Mouse (Mus musculus): Measurements from ENCODE around the gene Olfr1341. TPM values are rescaled to one million over a fixed set of nuclear protein-coding genes. Genes with fewer than 3 reads are reported as not detected.
A peak's percentile ranks its signal among the peaks of the same experiment; 100 is the strongest.

Gene Olfr1341
- polyA plus RNA-seq (2016; fragmentation: Nextera tagmentation; extraction: Ambion mirVana) = not detected in 2 replicates

DNA sequence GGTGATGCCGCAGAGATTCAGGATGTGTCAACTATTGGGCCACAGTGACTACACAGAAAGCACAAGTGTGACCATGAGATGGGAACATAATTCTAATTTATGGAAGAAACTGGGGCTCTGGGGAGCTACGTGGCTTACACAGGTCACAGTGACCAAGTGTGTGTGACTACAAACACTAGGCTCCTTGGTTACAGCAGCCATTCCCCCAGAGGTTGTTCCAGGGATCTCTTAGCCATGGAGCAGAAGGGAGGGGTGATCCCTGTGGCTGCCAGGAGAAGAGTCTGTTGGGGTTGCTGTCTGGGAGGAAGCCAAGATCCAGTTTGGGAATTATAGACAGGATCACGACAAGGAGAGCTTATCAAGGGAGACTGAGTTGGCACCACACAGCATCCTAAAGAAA is at the start of gene Olfr1341:
TSS of gene Olfr1341 (plus strand) at position 301 of the 400 bp plus-strand sequence.
- H3K9me3 ChIP-seq (replicated peaks) = no peaks in the 10 kb centered on the region
- WGBS = 86% methylated on average over 3 of the region's 3 CpGs

DNA sequence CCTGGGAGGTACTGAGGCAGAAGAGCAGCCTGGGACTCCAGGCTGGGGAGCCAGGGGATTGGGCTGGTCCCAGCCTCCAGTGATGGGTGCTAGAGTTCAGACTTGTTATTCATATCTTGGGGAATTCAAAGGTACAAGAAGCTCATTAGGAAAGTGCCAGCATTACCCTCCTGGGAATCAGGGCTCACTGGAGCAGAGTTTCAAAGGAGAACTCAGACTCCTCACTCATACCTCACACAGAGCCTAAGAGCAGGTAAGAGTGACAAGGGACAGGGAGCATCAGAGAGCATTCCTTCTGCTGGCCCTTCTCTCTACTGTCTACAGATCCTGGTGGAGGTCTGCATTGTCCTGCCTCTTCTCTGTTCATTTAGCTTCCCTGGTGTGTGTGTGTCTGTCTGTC is 44.7 kb upstream of the Olfr1341 start, which contains the start of gene Olfr62:
TSS of gene Olfr62 (plus strand) at position 301 of the 400 bp plus-strand sequence.
- Histone ChIP-seq H3K27me3 (no peaks in the 10 kb centered on the region), H3K4me3 (no peak within 1 kb of the TSS), H3K9me3 (replicated peaks) (no peaks in the 10 kb centered on the region), H3K4me1 (no peaks in the 10 kb centered on the region), H3K4me2 (replicated peaks) (no peak within 1 kb of the TSS), H3K9ac (no peak within 1 kb of the TSS), H3K36me3 (no peaks in the 10 kb centered on the region), H3K27ac (no peak within 1 kb of the TSS)
- no peak for ATAC-seq (ENCODE audit: low FRiP score)

More for the DNA sequence above, at the start of gene Olfr1341:
- Histone ChIP-seq H3K4me2 (replicated peaks) (no peak within 1 kb of the TSS), H3K9ac (no peak within 1 kb of the TSS), H3K27me3 (no peaks in the 10 kb centered on the region), H3K4me1 (no peaks in the 10 kb centered on the region), H3K27ac (no peak within 1 kb of the TSS), H3K36me3 (no peaks in the 10 kb centered on the region), H3K4me3 (no peak within 1 kb of the TSS)
- ATAC-seq (ENCODE audit: low FRiP score) = no peak

DNA sequence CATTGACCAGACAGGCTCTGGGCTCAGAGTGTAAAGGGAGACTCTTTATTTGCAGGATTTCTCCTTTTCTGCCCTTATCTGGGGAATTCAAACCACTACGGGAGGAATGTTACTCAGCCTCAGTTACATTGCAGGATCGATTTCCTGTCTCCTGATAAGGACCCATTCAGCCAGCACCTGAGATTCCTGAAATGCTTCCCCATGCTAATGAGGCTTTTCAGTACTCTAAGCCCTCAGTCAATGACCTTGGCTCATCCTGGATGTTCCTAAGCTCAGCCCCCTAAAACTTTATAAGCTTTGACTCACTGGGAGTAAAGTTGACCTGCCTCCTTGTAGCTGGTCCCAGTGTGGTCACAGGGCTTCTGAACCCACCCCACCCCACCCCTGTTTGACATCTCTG is 16.2 kb upstream of the Olfr1341 start:
- ATAC-seq (ENCODE audit: low FRiP score) = no peak
- H3K9me3 ChIP-seq (replicated peaks) = no peaks in the 10 kb centered on the region
- WGBS = 78% methylated on average over 2 of the region's 2 CpGs
- no peak overlapping the region for H3K27ac ChIP-seq
- H3K27me3 ChIP-seq = no peaks in the 10 kb centered on the region
- no peak overlapping the region for H3K4me3 ChIP-seq
- H3K4me1 ChIP-seq = no peaks in the 10 kb centered on the region
- H3K4me2 ChIP-seq (replicated peaks) = no peak overlapping the region
- H3K36me3 ChIP-seq = no peaks in the 10 kb centered on the region
- H3K9ac ChIP-seq = no peak overlapping the region

DNA sequence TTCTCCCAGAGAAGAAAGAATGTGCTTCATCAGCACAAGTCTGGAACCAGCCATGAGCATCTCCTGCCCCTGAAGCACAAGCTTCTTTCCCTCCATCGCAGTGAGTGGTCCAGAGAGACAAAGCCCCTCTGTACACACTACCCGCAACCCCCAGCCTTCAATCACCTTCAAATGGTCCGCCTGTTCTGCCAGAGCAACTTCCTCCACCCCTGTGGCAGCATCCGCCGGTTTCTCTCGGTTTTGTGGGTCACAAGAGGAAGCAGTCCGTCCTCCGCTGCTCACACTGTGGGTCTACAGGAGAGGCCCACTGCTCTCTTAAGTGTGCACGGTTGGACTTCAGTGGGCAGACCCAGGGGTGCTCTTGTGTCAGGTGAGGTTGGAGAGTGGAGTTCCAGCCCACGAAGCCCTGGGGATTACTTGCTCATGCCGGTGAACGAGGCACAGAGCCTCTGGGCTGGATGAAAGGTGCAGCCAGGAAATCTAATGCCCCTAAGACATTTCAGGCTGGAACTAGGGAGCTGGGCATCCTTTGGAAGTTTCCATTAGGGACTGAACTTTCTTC is 10.8 kb upstream of the Olfr1341 start, which contains the start of gene Olfr1342:
TSS of gene Olfr1342 (minus strand) at position 345 of the 562 bp plus-strand sequence.
- WGBS = 52% methylated on average over 12 of the region's 12 CpGs
- Histone ChIP-seq H3K27ac (0 out of 2 replicates have a peak within 1 kb of the TSS, but pooled peaks have one; percentile 7), H3K27me3 (peaks cover 3% of the 10 kb centered on the region; the same call in 1 of the 2 replicates), H3K9ac (no peak within 1 kb of the TSS), H3K36me3 (no peaks in the 10 kb centered on the region), H3K9me3 (replicated peaks) (no peaks in the 10 kb centered on the region), H3K4me2 (replicated peaks) (no peak within 1 kb of the TSS), H3K4me1 (peaks cover 11% of the 10 kb centered on the region), H3K4me3 (no peak within 1 kb of the TSS)
- ATAC-seq (ENCODE audit: low FRiP score) = no peak

DNA sequence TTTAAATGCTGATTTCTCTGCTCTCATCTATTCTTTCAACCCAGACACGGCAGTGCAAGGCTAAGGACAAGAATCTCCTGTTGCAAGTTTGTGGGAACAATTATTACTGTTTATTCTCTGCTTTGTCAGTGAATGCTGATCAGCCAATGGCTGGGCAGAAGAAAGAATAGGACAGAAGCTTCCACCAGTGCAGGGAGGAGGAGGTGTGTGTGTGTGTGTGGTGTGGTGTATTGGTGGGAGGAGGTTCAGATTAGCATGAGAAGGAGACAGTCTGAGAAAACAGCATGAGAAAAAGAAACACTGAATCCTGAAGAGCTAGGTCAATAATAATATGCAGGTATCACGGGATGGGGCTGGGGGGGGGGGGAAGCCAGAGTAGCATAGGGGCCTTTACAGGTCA is 9.5 kb upstream of the Olfr1341 start:
- no peak for ATAC-seq (ENCODE audit: low FRiP score)
- 29% methylated on average over 2 of the region's 2 CpGs for WGBS
- peaks cover 3% of the 10 kb centered on the region; the same call in 1 of the 2 replicates for H3K27me3 ChIP-seq
- H3K9ac ChIP-seq = no peak overlapping the region
- H3K4me2 ChIP-seq (replicated peaks) = no peak overlapping the region
- H3K4me3 ChIP-seq = no peak overlapping the region
- peaks cover 11% of the 10 kb centered on the region for H3K4me1 ChIP-seq
- no peaks in the 10 kb centered on the region for H3K9me3 ChIP-seq (replicated peaks)
- H3K36me3 ChIP-seq = no peaks in the 10 kb centered on the region
- H3K27ac ChIP-seq = no peak overlapping the region

DNA sequence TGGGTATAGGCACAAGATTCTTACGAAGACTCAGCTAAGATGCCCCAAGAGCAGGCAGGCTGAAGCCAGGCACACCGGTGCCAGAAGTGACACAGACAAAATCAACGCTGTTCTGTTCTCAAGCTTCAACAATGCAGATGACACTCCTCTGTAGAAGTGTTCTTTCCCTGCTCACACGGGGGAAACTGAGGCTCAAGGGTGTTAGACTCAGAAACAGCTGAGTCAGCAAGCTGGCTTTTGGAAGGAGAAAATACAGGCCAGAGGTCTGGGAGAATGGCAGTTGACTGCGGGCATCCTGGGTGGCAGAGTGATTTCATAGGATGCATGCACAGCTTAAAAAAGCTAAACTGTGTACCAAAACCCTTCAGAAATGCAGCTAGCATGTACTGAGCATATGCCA is 4.8 kb downstream of the Olfr1341 start:
- Histone ChIP-seq H3K4me3 (no peak overlapping the region), H3K4me1 (no peaks in the 10 kb centered on the region), H3K27ac (no peak overlapping the region), H3K9ac (no peak overlapping the region), H3K4me2 (replicated peaks) (no peak overlapping the region), H3K27me3 (no peaks in the 10 kb centered on the region), H3K36me3 (no peaks in the 10 kb centered on the region), H3K9me3 (replicated peaks) (no peaks in the 10 kb centered on the region)
- 83% methylated on average over 5 of the region's 5 CpGs for WGBS
- no peak for ATAC-seq (ENCODE audit: low FRiP score)

DNA sequence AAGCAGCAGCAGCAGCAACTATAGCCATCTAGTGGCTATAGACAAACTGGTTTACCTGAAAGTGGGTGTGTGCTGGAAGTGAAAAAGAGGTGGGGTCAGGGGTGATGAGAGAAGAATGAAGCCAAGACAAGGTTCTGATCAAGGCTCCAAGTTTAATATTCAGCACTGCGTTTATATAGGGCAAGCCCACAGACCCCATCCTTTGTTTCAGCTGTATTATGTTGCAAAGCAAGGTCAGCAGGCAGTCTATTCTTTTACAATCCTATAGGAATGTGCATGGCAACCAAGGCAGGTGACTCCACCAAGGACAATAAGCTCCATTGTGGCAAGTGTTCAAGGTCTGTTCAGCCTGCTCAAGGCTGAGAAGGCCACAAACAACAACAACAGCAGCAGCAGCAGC is 8.3 kb downstream of the Olfr1341 start:
- Histone ChIP-seq H3K9ac (no peak overlapping the region), H3K4me1 (no peaks in the 10 kb centered on the region), H3K9me3 (replicated peaks) (no peaks in the 10 kb centered on the region), H3K36me3 (no peaks in the 10 kb centered on the region), H3K27ac (no peak overlapping the region), H3K4me2 (replicated peaks) (no peak overlapping the region), H3K27me3 (no peaks in the 10 kb centered on the region), H3K4me3 (no peak overlapping the region)
- ATAC-seq (ENCODE audit: low FRiP score) = no peak
- WGBS = 18% methylated on average over 1 of the region's 1 CpGs

DNA sequence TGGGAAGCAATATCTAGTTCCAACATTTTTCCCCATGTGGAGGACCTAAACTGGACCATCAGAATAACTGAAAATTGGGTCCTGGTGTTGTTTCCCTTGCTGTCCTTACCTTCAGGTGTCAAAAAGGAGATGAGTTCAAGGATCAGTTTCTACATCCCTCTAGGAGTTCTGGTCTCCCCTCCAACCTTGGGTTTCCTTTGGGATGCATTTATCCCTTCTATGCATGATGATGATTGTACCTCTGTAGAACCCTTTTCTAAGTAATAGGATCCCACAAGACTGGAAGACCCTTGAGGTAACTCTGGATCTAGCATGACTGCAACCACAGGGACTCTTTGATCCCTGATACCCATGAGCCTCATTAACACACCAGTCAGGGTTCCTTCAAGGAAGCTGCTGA is 16.5 kb downstream of the Olfr1341 start, which contains the start of gene Olfr1340:
TSS of gene Olfr1340 (plus strand) at position 301 of the 400 bp plus-strand sequence.
- no peak within 1 kb of the TSS for H3K9ac ChIP-seq
- H3K4me2 ChIP-seq (replicated peaks) = no peak within 1 kb of the TSS
- H3K27me3 ChIP-seq = no peaks in the 10 kb centered on the region
- H3K27ac ChIP-seq = no peak within 1 kb of the TSS
- H3K4me3 ChIP-seq = no peak within 1 kb of the TSS
- no peaks in the 10 kb centered on the region for H3K9me3 ChIP-seq (replicated peaks)
- no peak for ATAC-seq (ENCODE audit: low FRiP score)
- no peaks in the 10 kb centered on the region for H3K4me1 ChIP-seq
- H3K36me3 ChIP-seq = no peaks in the 10 kb centered on the region

DNA sequence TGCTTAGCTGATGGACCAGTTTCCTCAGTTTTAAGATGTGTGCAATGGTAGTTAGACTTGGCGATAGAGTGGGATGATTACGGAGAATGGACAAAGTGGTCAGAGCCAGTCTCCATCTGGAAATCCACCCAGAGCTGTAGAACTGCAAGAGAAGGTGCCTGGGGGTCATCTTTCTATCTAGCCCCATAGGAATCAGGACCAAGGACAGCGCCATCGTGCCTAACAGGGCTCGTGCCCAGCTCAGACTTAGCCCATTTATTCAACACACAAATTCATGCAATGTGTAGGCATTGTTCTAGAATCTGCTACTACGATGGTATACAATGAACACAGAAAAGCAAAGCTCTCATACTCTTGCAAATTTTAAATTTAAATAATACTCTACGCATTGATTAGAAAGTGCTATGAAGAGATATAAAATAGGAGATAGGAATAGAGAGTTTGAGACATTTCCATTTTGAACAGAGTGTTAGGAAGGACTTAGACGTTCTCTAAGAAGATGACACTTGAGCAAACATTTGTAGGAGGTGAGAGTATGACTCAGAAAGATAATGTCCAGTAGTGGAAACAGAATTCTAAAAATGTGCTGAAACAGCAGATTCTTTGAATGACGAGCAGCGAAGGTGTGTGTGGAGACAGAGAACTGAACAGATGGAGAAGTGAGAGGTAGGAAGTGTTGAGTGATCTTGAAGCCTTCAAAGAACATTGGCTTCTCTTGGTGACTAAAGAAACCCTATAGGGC is 18.6 kb downstream of the Olfr1341 start:
- WGBS = 55% methylated on average over 10 of the region's 10 CpGs
- H3K27me3 ChIP-seq = no peaks in the 10 kb centered on the region
- ATAC-seq (ENCODE audit: low FRiP score) = no peak
- H3K4me3 ChIP-seq = no peak overlapping the region
- H3K9ac ChIP-seq = no peak overlapping the region
- no peak overlapping the region for H3K4me2 ChIP-seq (replicated peaks)
- no peaks in the 10 kb centered on the region for H3K9me3 ChIP-seq (replicated peaks)
- no peaks in the 10 kb centered on the region for H3K36me3 ChIP-seq
- H3K4me1 ChIP-seq = no peaks in the 10 kb centered on the region
- H3K27ac ChIP-seq = no peak overlapping the region

DNA sequence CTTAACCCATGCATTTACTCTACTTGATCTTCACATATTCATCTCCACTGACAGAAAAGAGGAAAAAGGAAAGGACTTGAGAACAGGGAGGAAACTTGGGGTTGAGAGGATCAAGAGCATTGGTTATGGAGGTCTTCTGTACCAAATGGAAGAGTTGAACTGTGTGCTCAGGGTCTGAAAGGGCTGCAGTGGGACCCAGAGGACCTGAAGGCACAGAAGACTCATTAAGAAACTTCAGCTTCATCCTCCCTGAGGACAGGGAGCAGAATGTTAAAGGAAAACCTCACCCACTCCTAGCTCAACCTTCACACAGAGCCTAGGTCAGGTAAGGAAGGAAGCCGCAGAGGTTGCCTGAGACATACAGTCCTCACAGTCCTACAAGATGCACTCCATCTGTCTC is 28.6 kb downstream of the Olfr1341 start, which contains the start of gene Olfr1339:
TSS of gene Olfr1339 (plus strand) at position 301 of the 400 bp plus-strand sequence.
- no peak for ATAC-seq (ENCODE audit: low FRiP score)
- Histone ChIP-seq H3K4me3 (no peak within 1 kb of the TSS), H3K4me1 (no peaks in the 10 kb centered on the region), H3K4me2 (replicated peaks) (no peak within 1 kb of the TSS), H3K27me3 (no peaks in the 10 kb centered on the region), H3K9me3 (replicated peaks) (no peaks in the 10 kb centered on the region), H3K27ac (no peak within 1 kb of the TSS), H3K36me3 (no peaks in the 10 kb centered on the region), H3K9ac (no peak within 1 kb of the TSS)
- 100% methylated on average over 1 of the region's 1 CpGs for WGBS

DNA sequence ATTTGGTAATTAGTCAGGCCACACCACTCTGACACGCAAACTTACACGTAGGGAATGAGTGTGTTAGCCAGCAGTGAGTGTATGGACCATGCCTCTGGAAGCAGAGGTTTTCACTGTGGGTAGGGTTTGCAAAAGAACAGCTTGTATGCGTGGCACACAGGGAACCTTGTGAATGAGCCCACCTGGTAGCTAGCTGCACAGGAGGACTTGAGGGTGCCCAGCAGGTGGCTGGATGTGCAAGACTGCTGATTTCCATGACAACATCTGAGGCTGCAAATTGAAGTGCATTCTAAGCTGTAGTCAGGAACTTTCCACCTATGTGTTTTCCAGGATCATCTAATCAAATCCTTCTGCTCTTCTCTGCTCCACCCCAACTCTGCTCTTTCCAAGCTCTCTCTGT is 36.3 kb downstream of the Olfr1341 start:
- H3K9ac ChIP-seq = no peak overlapping the region
- ATAC-seq (ENCODE audit: low FRiP score) = no peak
- no peak overlapping the region for H3K27ac ChIP-seq
- WGBS = 65% methylated on average over 3 of the region's 3 CpGs
- no peaks in the 10 kb centered on the region for H3K36me3 ChIP-seq
- H3K4me1 ChIP-seq = peaks cover 4% of the 10 kb centered on the region; the same call in 1 of the 2 replicates
- no peak overlapping the region for H3K4me3 ChIP-seq
- no peak overlapping the region for H3K4me2 ChIP-seq (replicated peaks)
- H3K27me3 ChIP-seq = peaks cover 27% of the 10 kb centered on the region
- H3K9me3 ChIP-seq (replicated peaks) = no peaks in the 10 kb centered on the region

DNA sequence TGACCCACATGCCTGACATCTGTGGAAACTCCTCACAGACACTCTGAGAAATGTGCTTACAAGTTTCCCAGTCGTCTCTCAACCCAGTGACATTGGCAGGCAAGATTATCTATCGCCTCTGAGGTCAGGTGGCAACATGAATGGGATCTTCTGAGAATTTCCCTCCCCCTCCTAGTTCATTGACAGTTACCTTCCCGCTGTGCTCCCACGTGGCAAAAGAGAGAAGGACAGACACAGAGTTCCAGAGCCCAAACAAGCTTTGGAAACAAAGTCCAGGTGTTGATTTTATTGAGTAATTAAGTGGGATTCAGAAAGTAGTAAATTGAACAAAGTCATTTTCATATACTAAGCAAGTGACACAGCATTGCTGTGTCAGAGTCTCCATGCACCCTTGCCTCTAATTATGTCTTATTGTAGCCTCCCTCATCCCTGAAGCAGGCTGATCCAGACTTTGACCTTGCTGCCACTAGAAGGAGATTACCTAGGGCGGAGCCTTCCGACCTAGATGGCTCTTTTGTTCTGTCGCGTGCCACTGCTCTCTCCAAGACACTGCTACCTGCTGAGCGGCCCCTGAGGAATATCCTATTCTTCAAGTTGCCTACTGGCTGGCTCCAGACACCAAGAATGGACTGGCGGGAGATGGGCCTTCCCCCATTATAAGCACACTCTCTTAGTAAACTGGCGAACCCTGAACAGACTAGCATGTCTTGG is 37.8 kb downstream of the Olfr1341 start:
- Histone ChIP-seq H3K27me3 (peaks cover 27% of the 10 kb centered on the region), H3K9ac (no peak overlapping the region), H3K4me2 (replicated peaks) (peak overlapping the region; percentile 24; the same call in 1 of the 2 replicates), H3K9me3 (replicated peaks) (peaks cover 1% of the 10 kb centered on the region; the same call in 1 of the 2 replicates), H3K4me3 (no peak overlapping the region), H3K36me3 (no peaks in the 10 kb centered on the region), H3K27ac (no peak overlapping the region), H3K4me1 (peaks cover 4% of the 10 kb centered on the region; the same call in 1 of the 2 replicates)
- ATAC-seq (ENCODE audit: low FRiP score) = no peak
- 3% methylated on average over 11 of the region's 11 CpGs for WGBS

All from hindbrain, embryonic 12.5 days (tissue).